Mouse (Mus musculus) heart, postnatal 0 days (tissue): ENCODE measurements at regions not wholly inside any gene's neighbourhood (a gene's known extent, or its start where the extent isn't known, plus 50 kb on each side); places are given as distances from the start of the nearest gene placed in this dataset.
A peak's percentile ranks its signal among the peaks of the same experiment; 100 is the strongest.

Experiments
- ATAC-seq: fragments of 200-750 bp; cut with Nextera tagmentation; 2 replicates; pipeline ENCODE4 v1.8.0; 2017; ENCODE audit warnings: low read depth, moderate number of reproducible peaks, moderate library complexity; ENCODE audit not compliant: insufficient read depth
- DNase-seq: peaks from one replicate; pipeline ENCODE4 v3.0.0-alpha.2; 2016; ENCODE audit warnings: low spot score
- H3K27ac ChIP-seq: fragments of 300-500 bp; sonication (generic); 2 replicates; pipeline ENCODE4 v1.5.1; 2014; ENCODE audit warnings: low read depth, mild to moderate bottlenecking
- H3K27me3 ChIP-seq: fragments of 300-500 bp; sonication (generic); 2 replicates; pipeline ENCODE4 v1.6.1; 2014; ENCODE audit warnings: low read length, mixed read lengths; ENCODE audit not compliant: control insufficient read depth, insufficient read depth
- H3K36me3 ChIP-seq: fragments of 300-500 bp; sonication (generic); replicated peaks from 2 replicates; pipeline ENCODE4 v1.6.1; 2014; ENCODE audit warnings: low read length, mixed read lengths; ENCODE audit not compliant: control insufficient read depth, insufficient read depth
- H3K4me1 ChIP-seq: fragments of 300-500 bp; sonication (generic); 2 replicates; pipeline ENCODE4 v1.6.1; 2014; ENCODE audit warnings: antibody characterized with exemption; ENCODE audit not compliant: control insufficient read depth, insufficient read depth
- H3K4me2 ChIP-seq: fragments of 300-500 bp; sonication (generic); 2 replicates; pipeline ENCODE4 v1.6.1; 2014; ENCODE audit warnings: low read depth, mild to moderate bottlenecking, low read length, moderate library complexity
- H3K4me3 ChIP-seq: fragments of 300-500 bp; sonication (generic); 2 replicates; pipeline ENCODE4 v1.5.1; 2014; ENCODE audit warnings: low read depth, low read length
- H3K9ac ChIP-seq: fragments of 300-500 bp; sonication (generic); replicated peaks from 2 replicates; pipeline ENCODE4 v1.6.1; 2014; ENCODE audit warnings: low read depth, low read length, mixed read lengths
- H3K9me3 ChIP-seq: fragments of 300-500 bp; sonication (generic); replicated peaks from 2 replicates; pipeline ENCODE4 v1.6.1; 2016; ENCODE audit warnings: low read length; ENCODE audit not compliant: control insufficient read depth
- CTCF ChIP-seq: IDR thresholded peaks from 2 replicates; pipeline ENCODE4 v1.5.1; 2016; ENCODE audit warnings: antibody characterized with exemption, control low read depth, low read depth
- EP300 ChIP-seq: IDR thresholded peaks from 2 replicates; pipeline ENCODE4 v1.6.1; 2016; ENCODE audit warnings: antibody characterized with exemption, low read depth
- WGBS: fragments of 180-500 bp; shearing (Covaris S2); extraction: QIAGEN DNeasy Blood & Tissue Kit; methylation state at CpG from one replicate; pipeline ENCODE4 v1.1.7; 2014; 5-methylcytosine and 5-hydroxymethylcytosine counted together

- no peaks in the 10 kb centered on the region for H3K27me3 ChIP-seq
- peak overlapping the region; percentile 68 for H3K4me2 ChIP-seq
- no peak for TF ChIP-seq CTCF
- TF ChIP-seq EP300 = no peak
- H3K9me3 ChIP-seq = no peaks in the 10 kb centered on the region
- H3K27ac ChIP-seq = peak overlapping the region; percentile 71
- peak overlapping the region; percentile 29 for H3K4me3 ChIP-seq
- no peaks in the 10 kb centered on the region for H3K36me3 ChIP-seq
- ATAC-seq = no peak
- H3K9ac ChIP-seq = peak overlapping the region; percentile 22
- DNase-seq = peak; percentile 20
- WGBS = 13% methylated on average over 9 of the region's 9 CpGs
- peaks cover 24% of the 10 kb centered on the region for H3K4me1 ChIP-seq
Observed at GRCm38 (mm10) chr17:9764041-9764606, 94.6 kb upstream of the Pabpc6 start.

- ATAC-seq (no peak), DNase-seq (no peak)
- Histone ChIP-seq H3K27ac (no peak overlapping the region), H3K9ac (no peak overlapping the region), H3K27me3 (no peaks in the 10 kb centered on the region), H3K9me3 (no peaks in the 10 kb centered on the region), H3K4me2 (no peak overlapping the region), H3K36me3 (no peaks in the 10 kb centered on the region), H3K4me3 (no peak overlapping the region), H3K4me1 (peaks cover 24% of the 10 kb centered on the region)
- 38% methylated on average over 9 of the region's 9 CpGs for WGBS
- TF ChIP-seq CTCF (no peak), EP300 (no peak)
Observed at GRCm38 (mm10) chr17:9763110-9763509, 93.6 kb upstream of the Pabpc6 start.

GRCm38 (mm10) chr17:9762436-9762835 is 92.9 kb upstream of the Pabpc6 start:
- 80% methylated on average over 7 of the region's 7 CpGs for WGBS
- Histone ChIP-seq H3K4me3 (no peak overlapping the region), H3K27ac (no peak overlapping the region), H3K4me2 (no peak overlapping the region), H3K36me3 (no peaks in the 10 kb centered on the region), H3K27me3 (no peaks in the 10 kb centered on the region), H3K9ac (no peak overlapping the region), H3K9me3 (no peaks in the 10 kb centered on the region), H3K4me1 (peaks cover 24% of the 10 kb centered on the region)
- ATAC-seq (no peak), DNase-seq (no peak)
- no peak for TF ChIP-seq CTCF
- TF ChIP-seq EP300 = no peak

GRCm38 (mm10) chr17:9760706-9761059 is 91.2 kb upstream of the Pabpc6 start:
- Histone ChIP-seq H3K4me3 (no peak overlapping the region), H3K27ac (peak overlapping the region; percentile 81), H3K27me3 (no peaks in the 10 kb centered on the region), H3K9me3 (no peaks in the 10 kb centered on the region), H3K4me1 (peaks cover 27% of the 10 kb centered on the region), H3K36me3 (no peaks in the 10 kb centered on the region), H3K4me2 (no peak overlapping the region), H3K9ac (no peak overlapping the region)
- 44% methylated on average over 2 of the region's 2 CpGs for WGBS
- ATAC-seq (no peak), DNase-seq (no peak)
- TF ChIP-seq CTCF (no peak), EP300 (no peak)

GRCm38 (mm10) chr17:9760026-9760705 is 90.6 kb upstream of the Pabpc6 start:
- 36% methylated on average over 8 of the region's 8 CpGs for WGBS
- Histone ChIP-seq H3K36me3 (no peaks in the 10 kb centered on the region), H3K27ac (peak overlapping the region; percentile 81), H3K4me2 (peak overlapping the region; percentile 11; the same call in 1 of the 2 replicates), H3K27me3 (no peaks in the 10 kb centered on the region), H3K9ac (no peak overlapping the region), H3K4me3 (no peak overlapping the region), H3K4me1 (peaks cover 22% of the 10 kb centered on the region), H3K9me3 (no peaks in the 10 kb centered on the region)
- ATAC-seq (peak; percentile 47; the same call in 1 of the 2 replicates), DNase-seq (peak; percentile 60)
- TF ChIP-seq CTCF (no peak), EP300 (no peak)
